Mouse (Mus musculus) lung, postnatal 0 days (tissue): ENCODE results near the gene Car14. TPM values are rescaled to one million over a fixed set of nuclear protein-coding genes. Genes with fewer than 3 reads are reported as not detected.
"Not testable (repeated sequence)": the region's sequence is repeated elsewhere in the genome, so short reads cannot be mapped to it uniquely, and the experiment has no call there.

Experiments
- ATAC-seq: fragments of 200-750 bp; cut with Nextera tagmentation; 2 replicates; pipeline ENCODE4 v1.8.0; 2017; ENCODE audit warnings: moderate library complexity
- DNase-seq: peaks from one replicate; pipeline ENCODE4 v3.0.0-alpha.2; 2016; ENCODE audit warnings: low spot score
- H3K27ac ChIP-seq: fragments of 300-500 bp; sonication (generic); 2 replicates; pipeline ENCODE4 v1.5.1; 2014; ENCODE audit warnings: antibody characterized with exemption, mild to moderate bottlenecking, low read length, mixed read lengths
- H3K27me3 ChIP-seq: fragments of 300-500 bp; sonication (generic); replicated peaks from 2 replicates; pipeline ENCODE4 v1.6.1; 2014; ENCODE audit warnings: low read length, mixed read lengths; ENCODE audit not compliant: insufficient read depth
- H3K36me3 ChIP-seq: fragments of 300-500 bp; sonication (generic); 2 replicates; pipeline ENCODE4 v1.6.1; 2014; ENCODE audit warnings: low read length, mixed read lengths; ENCODE audit not compliant: insufficient read depth
- H3K4me1 ChIP-seq: fragments of 300-500 bp; sonication (generic); 2 replicates; pipeline ENCODE4 v1.6.1; 2014; ENCODE audit warnings: antibody characterized with exemption, low read depth, low read length, mixed read lengths; ENCODE audit not compliant: insufficient read depth
- H3K4me2 ChIP-seq: fragments of 300-500 bp; sonication (generic); replicated peaks from 2 replicates; pipeline ENCODE4 v1.6.1; 2014; ENCODE audit warnings: low read depth, mild to moderate bottlenecking, low read length, moderate library complexity, mixed read lengths
- H3K4me3 ChIP-seq: fragments of 300-500 bp; sonication (generic); 2 replicates; pipeline ENCODE4 v1.5.1; 2014; ENCODE audit warnings: low read depth, low read length
- H3K9ac ChIP-seq: fragments of 300-500 bp; sonication (generic); replicated peaks from 2 replicates; pipeline ENCODE4 v1.6.1; 2014; ENCODE audit warnings: low read depth, mild to moderate bottlenecking
- H3K9me3 ChIP-seq: fragments of 300-500 bp; sonication (generic); 2 replicates; pipeline ENCODE4 v1.6.1; 2016; ENCODE audit warnings: low read length, mixed read lengths
- CTCF ChIP-seq: IDR thresholded peaks from 2 replicates; pipeline ENCODE4 v1.5.1; 2016; ENCODE audit warnings: antibody characterized with exemption, mild to moderate bottlenecking
- EP300 ChIP-seq: IDR thresholded peaks from 2 replicates; pipeline ENCODE4 v1.6.1; 2016; ENCODE audit warnings: antibody characterized with exemption, mild to moderate bottlenecking, control low read depth
- WGBS: fragments of 180-500 bp; shearing (Covaris S2); extraction: QIAGEN DNeasy Blood & Tissue Kit; methylation state at CpG from one replicate; pipeline ENCODE4 v1.1.7; 2014; 5-methylcytosine and 5-hydroxymethylcytosine counted together
- polyA plus RNA-seq: library from polyadenylated mRNA; unstranded; fragments of >200 nt; fragmentation: Nextera tagmentation; extraction: Ambion mirVana; gene quantifications from 2 replicates; pipeline ENCODE4 v1.2.1, GENCODE M21; 2015

Car14 gene
- polyA plus RNA-seq, 1 experiment from 2014 or later = 4.4 TPM

GRCm38 (mm10) chr3:95894317-95895160 lies 10.0 kb downstream of the Car14 start:
- 2% methylated on average over 15 of the region's 16 CpGs for WGBS
- peaks cover 4% of the 10 kb centered on the region for H3K36me3 ChIP-seq
- peak overlapping the region; percentile 68 for H3K4me2 ChIP-seq
- peak overlapping the region; percentile 65 for H3K9ac ChIP-seq
- peak; percentile 65 for DNase-seq
- 0 out of 2 replicates have a peak, but pooled peaks cover 2% of the 10 kb centered on the region for H3K4me1 ChIP-seq
- TF ChIP-seq CTCF (no peak), EP300 (peak; percentile 24; the same call in 1 of the 2 replicates)
- no peaks in the 10 kb centered on the region for H3K27me3 ChIP-seq
- peak; percentile 15 for ATAC-seq
- peak overlapping the region; percentile 58 for H3K4me3 ChIP-seq
- peak overlapping the region; percentile 93 for H3K27ac ChIP-seq
- no peaks in the 10 kb centered on the region for H3K9me3 ChIP-seq

GRCm38 (mm10) chr3:95893606-95894316 lies 10.7 kb downstream of the Car14 start, which contains the start of gene Aph1a:
Gene Aph1a (plus strand): TSS chr3:95893969.
- H3K27ac ChIP-seq = peak within 1 kb of the TSS; percentile 93

GRCm38 (mm10) chr3:95893126-95893525 lies 11.4 kb downstream of the Car14 start:
- 0 out of 2 replicates have a peak, but pooled peaks cover 2% of the 10 kb centered on the region for H3K4me1 ChIP-seq
- WGBS = 13% methylated on average over 7 of the region's 7 CpGs
- peak overlapping the region; percentile 68 for H3K4me2 ChIP-seq
- no peak for TF ChIP-seq CTCF
- TF ChIP-seq EP300 = 0 out of 2 replicates have a peak, but pooled peaks have one; percentile 61
- no peak for DNase-seq
- ATAC-seq = peak; percentile 55
- H3K36me3 ChIP-seq = peaks cover 4% of the 10 kb centered on the region
- no peaks in the 10 kb centered on the region for H3K9me3 ChIP-seq
- H3K4me3 ChIP-seq = peak overlapping the region; percentile 58
- H3K27ac ChIP-seq = peak overlapping the region; percentile 89
- no peaks in the 10 kb centered on the region for H3K27me3 ChIP-seq
- no peak overlapping the region; the same call in 1 of the 2 replicates for H3K9ac ChIP-seq

More at GRCm38 (mm10) chr3:95893606-95894316, 10.7 kb downstream of the Car14 start, which contains the start of gene Aph1a:
- peak; percentile 97 for ATAC-seq
- not testable (repeated sequence) for H3K9me3 ChIP-seq, H3K27me3 ChIP-seq, H3K4me1 ChIP-seq, H3K36me3 ChIP-seq
- under 1% methylated on average over 25 of the region's 43 CpGs for WGBS
- Histone ChIP-seq H3K4me3 (peak within 1 kb of the TSS; percentile 58), H3K9ac (peak within 1 kb of the TSS; percentile 65), H3K4me2 (peak within 1 kb of the TSS; percentile 68)
- DNase-seq = peak; percentile 100

DNA sequence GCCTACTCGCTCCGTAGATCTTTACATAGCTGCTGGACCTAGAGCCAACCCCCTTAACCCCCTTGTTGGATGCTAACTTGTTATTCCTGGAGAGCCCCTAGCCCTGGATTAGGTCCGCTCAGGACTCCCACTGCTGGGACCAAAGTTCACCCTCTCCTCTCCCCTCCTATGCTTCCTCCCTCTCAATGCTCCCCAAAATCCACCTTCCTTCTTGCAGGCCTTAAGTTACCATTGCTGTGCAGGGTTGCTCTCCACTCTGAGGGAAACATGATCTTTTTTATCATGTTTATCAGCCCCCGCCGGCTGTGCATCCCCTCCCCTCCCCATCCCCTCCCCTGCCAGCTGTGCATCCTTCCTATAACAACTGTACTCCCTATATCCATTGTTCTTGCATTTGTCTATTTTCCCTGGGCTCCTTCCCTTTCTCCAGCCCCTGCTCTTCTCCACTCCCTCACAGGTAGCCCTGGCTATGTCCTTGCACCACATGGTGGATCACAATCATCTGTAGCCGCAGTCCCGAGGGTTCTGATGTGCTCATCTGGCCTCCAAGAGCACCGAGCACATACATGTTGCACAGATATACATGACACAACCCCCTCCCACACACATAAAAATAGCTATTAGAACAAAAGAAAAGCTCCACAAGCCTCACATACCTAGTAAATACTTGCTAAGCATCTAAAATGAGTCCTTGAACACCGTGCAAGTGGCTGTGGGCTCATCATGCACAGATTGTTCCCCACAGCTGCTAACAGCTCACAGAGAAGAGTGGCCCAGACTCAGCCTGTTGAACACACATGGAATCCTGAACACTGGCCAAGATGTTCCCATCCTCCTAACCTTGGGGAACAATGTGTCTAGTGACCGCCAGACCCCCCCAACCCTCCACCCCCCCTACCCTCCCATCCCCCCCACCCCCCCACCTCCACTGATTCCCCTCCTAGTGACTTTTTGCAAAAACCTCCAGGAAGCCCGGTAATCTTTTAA lies 12.1 kb downstream of the Car14 start:
- Histone ChIP-seq H3K27me3 (no peaks in the 10 kb centered on the region), H3K9ac (peak overlapping the region; percentile 46; the same call in 1 of the 2 replicates), H3K36me3 (0 out of 2 replicates have a peak, but pooled peaks cover 3% of the 10 kb centered on the region), H3K4me1 (0 out of 2 replicates have a peak, but pooled peaks cover 2% of the 10 kb centered on the region), H3K27ac (peak overlapping the region; percentile 89), H3K4me2 (peak overlapping the region; percentile 68), H3K9me3 (no peaks in the 10 kb centered on the region), H3K4me3 (peak overlapping the region; percentile 34)
- no peak for TF ChIP-seq CTCF
- no peak for TF ChIP-seq EP300
- 28% methylated on average over 11 of the region's 11 CpGs for WGBS
- ATAC-seq = no peak
- DNase-seq = peak; percentile 44

DNA sequence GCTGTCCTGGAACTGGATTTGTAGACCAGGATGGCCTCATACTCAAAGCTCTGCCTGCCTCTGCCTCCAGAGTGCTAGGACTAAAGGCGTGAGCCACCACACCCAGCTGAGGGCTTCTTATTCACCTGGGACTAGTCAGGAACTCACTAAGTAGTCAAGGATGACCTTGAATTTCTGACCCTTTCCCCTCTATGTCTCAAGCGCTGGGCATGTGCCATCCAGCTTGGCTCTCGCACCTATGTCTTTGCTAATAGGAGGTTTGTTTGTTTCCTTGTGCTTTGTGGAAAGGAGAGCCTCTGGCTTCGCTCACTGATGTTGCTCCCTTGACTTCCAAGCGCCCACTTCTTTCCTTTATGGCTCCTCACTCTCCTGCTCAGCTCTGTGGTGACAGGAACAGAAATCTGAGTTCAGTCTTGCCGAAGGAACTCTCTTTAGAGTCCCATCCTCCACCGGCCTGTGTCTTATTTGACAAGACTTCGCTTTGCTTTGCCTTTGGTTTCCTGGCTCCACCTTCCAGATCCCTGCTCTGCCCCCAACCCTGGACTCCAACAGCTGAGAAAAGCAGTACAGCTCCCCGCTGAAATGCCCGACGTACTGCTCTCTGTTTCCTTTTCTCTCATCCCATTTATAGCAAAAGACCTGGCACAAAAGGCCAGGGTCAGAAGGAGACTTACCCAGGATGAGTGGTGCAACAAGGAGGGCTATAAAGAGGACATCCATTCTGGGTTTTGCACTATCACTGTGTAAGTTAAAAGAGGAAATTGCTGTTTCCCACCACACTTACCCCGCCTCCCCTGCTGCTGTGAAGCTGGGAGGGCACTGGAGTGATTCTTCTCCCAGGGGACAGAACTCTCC lies 13.1 kb downstream of the Car14 start, which contains the start of gene BC028528:
BC028528 (minus strand) TSS at position 795 of the 855 bp plus-strand sequence.
- TF ChIP-seq EP300 (peak; percentile 30; the same call in 1 of the 2 replicates), CTCF (no peak)
- peak; percentile 81 for DNase-seq
- 0 out of 2 replicates have a peak, but pooled peaks cover 2% of the 10 kb centered on the region for H3K4me1 ChIP-seq
- peak within 1 kb of the TSS; percentile 46 for H3K9ac ChIP-seq
- WGBS = 14% methylated on average over 12 of the region's 12 CpGs
- no peaks in the 10 kb centered on the region for H3K27me3 ChIP-seq
- H3K9me3 ChIP-seq = no peaks in the 10 kb centered on the region
- H3K36me3 ChIP-seq = 0 out of 2 replicates have a peak, but pooled peaks cover 3% of the 10 kb centered on the region
- peak within 1 kb of the TSS; percentile 89 for H3K27ac ChIP-seq
- peak within 1 kb of the TSS; percentile 68 for H3K4me2 ChIP-seq
- peak; percentile 27 for ATAC-seq
- peak within 1 kb of the TSS; percentile 34 for H3K4me3 ChIP-seq
